Mouse (Mus musculus) midbrain, embryonic 12.5 days (tissue): ENCODE data around the gene St6galnac4. TPM values are rescaled to one million over a fixed set of nuclear protein-coding genes. Genes with fewer than 3 reads are reported as not detected.

ENCODE experiments used
- ATAC-seq: fragments of 200-750 bp; cut with Nextera tagmentation; 2 replicates; pipeline ENCODE4 v1.8.0; 2017; ENCODE audit warnings: low read depth, moderate TSS enrichment, moderate library complexity; ENCODE audit not compliant: low FRiP score
- H3K27ac ChIP-seq: fragments of 300-500 bp; sonication (generic); replicated peaks from 2 replicates; pipeline ENCODE4 v1.5.1; 2016; ENCODE audit warnings: mild to moderate bottlenecking
- H3K27me3 ChIP-seq: fragments of 300-500 bp; sonication (generic); 2 replicates; pipeline ENCODE4 v1.6.1; 2016; ENCODE audit warnings: mild to moderate bottlenecking
- H3K36me3 ChIP-seq: fragments of 300-500 bp; sonication (generic); 2 replicates; pipeline ENCODE4 v1.6.1; 2016
- H3K4me1 ChIP-seq: fragments of 300-500 bp; sonication (generic); 2 replicates; pipeline ENCODE4 v1.6.1; 2016
- H3K4me2 ChIP-seq: fragments of 300-500 bp; sonication (generic); replicated peaks from 2 replicates; pipeline ENCODE4 v1.6.1; 2016; ENCODE audit warnings: mild to moderate bottlenecking, moderate library complexity
- H3K4me3 ChIP-seq: fragments of 300-500 bp; sonication (generic); 2 replicates; pipeline ENCODE4 v1.5.1; 2016; ENCODE audit warnings: mild to moderate bottlenecking
- H3K9ac ChIP-seq: fragments of 300-500 bp; sonication (generic); replicated peaks from 2 replicates; pipeline ENCODE4 v1.6.1; 2016; ENCODE audit warnings: mild to moderate bottlenecking, moderate library complexity
- H3K9me3 ChIP-seq: fragments of 300-500 bp; sonication (generic); 2 replicates; pipeline ENCODE4 v1.6.1; 2016; ENCODE audit warnings: mild to moderate bottlenecking
- WGBS: fragments of 180-500 bp; shearing (Covaris S2); methylation state at CpG from one replicate; pipeline ENCODE4 v1.1.7; 2016; 5-methylcytosine and 5-hydroxymethylcytosine counted together
- polyA plus RNA-seq: library from polyadenylated mRNA; unstranded; fragments of >200 nt; fragmentation: Nextera tagmentation; extraction: Ambion mirVana; gene quantifications from 2 replicates; pipeline ENCODE4 v1.2.1, GENCODE M21; 2016

The St6galnac4 gene
- polyA plus RNA-seq, 1 experiment from 2014 or later = 17.9 TPM

DNA sequence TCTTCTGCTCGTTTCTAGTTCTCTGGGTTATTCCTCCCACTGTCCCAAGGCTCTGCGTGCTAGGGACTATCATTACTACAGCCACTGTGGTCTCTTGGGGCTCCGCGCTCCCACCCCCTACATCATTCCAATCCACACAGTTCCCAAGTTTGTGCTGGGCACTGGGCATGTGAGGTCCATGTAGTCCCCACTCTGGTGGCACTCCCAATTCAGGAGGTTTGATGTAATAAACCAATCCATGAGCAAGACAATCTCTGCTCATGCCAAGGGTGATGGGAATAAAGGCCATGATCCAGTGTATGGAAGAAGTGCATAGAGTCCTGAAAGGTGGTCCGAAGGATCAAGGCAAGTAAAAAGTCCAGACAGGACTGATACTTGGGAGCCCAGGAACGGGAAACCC lies 12.4 kb upstream of the St6galnac4 start, which contains the start of gene Pip5kl1:
Gene Pip5kl1, plus strand, starts transcription at position 301 of the 400 bp plus-strand sequence.
- ATAC-seq = no peak
- peaks cover 26% of the 10 kb centered on the region for H3K4me1 ChIP-seq
- H3K27me3 ChIP-seq = peaks cover 35% of the 10 kb centered on the region
- no peaks in the 10 kb centered on the region for H3K9me3 ChIP-seq
- H3K36me3 ChIP-seq = 0 out of 2 replicates have a peak, but pooled peaks cover 7% of the 10 kb centered on the region
- 77% methylated on average over 6 of the region's 6 CpGs for WGBS
- H3K9ac ChIP-seq = peak within 1 kb of the TSS; percentile 61
- peak within 1 kb of the TSS; percentile 48 for H3K4me3 ChIP-seq
- no peak within 1 kb of the TSS for H3K27ac ChIP-seq
- H3K4me2 ChIP-seq = peak within 1 kb of the TSS; percentile 100

GRCm38 (mm10) chr2:32574901-32575585 lies 11.9 kb upstream of the St6galnac4 start:
- ATAC-seq = no peak
- Histone ChIP-seq H3K4me3 (peak overlapping the region; percentile 48), H3K27me3 (peaks cover 40% of the 10 kb centered on the region), H3K4me1 (peaks cover 26% of the 10 kb centered on the region), H3K9me3 (no peaks in the 10 kb centered on the region), H3K4me2 (peak overlapping the region; percentile 100), H3K36me3 (0 out of 2 replicates have a peak, but pooled peaks cover 7% of the 10 kb centered on the region), H3K27ac (no peak overlapping the region), H3K9ac (peak overlapping the region; percentile 61)
- under 1% methylated on average over 26 of the region's 26 CpGs for WGBS

DNA sequence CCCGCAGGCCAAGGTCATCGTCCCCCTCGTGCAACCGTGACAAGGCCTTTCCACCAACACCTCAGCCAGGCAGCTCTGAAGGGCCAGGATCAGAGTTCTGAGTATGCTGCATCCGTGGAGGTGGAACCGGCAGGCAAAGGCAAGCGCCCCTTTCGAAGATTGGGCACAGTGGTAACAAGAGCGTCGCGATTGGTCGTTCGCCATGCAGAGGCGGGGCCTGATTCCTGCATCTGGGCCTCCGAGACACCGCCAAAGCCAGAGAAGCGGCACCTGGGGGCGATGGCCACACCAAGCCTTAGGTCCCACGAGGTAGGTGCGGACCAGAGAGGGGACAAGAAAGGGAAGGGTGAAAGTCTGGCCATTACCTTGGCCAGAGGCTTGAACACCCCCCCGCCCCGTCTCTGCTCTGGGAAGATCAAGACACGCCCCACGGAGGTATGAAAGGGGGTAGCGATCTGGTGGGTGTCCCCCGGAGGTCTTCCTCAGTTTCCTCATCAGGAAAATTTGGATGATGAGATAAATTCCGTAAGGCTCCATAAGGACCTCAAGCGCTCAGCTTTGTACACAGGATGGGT lies 11.2 kb upstream of the St6galnac4 start, which contains the start of gene 9430097D07Rik:
Gene 9430097D07Rik, minus strand, starts transcription at position 99 of the 575 bp plus-strand sequence.
- Histone ChIP-seq H3K9me3 (no peaks in the 10 kb centered on the region), H3K27me3 (peaks cover 44% of the 10 kb centered on the region), H3K4me3 (peak within 1 kb of the TSS; percentile 48), H3K27ac (no peak within 1 kb of the TSS), H3K4me1 (peaks cover 26% of the 10 kb centered on the region), H3K36me3 (0 out of 2 replicates have a peak, but pooled peaks cover 7% of the 10 kb centered on the region), H3K9ac (peak within 1 kb of the TSS; percentile 61), H3K4me2 (peak within 1 kb of the TSS; percentile 100)
- ATAC-seq = peak; percentile 73
- 4% methylated on average over 28 of the region's 28 CpGs for WGBS

GRCm38 (mm10) chr2:32576532-32576931 lies 10.4 kb upstream of the St6galnac4 start:
- no peak overlapping the region for H3K27ac ChIP-seq

GRCm38 (mm10) chr2:32578146-32579046 lies 8.5 kb upstream of the St6galnac4 start:
- no peak overlapping the region for H3K9ac ChIP-seq
- no peaks in the 10 kb centered on the region for H3K36me3 ChIP-seq
- peaks cover 58% of the 10 kb centered on the region for H3K27me3 ChIP-seq
- H3K4me1 ChIP-seq = peaks cover 15% of the 10 kb centered on the region; the same call in 1 of the 2 replicates
- H3K4me2 ChIP-seq = no peak overlapping the region
- H3K9me3 ChIP-seq = no peaks in the 10 kb centered on the region
- ATAC-seq = no peak
- 40% methylated on average over 28 of the region's 30 CpGs for WGBS
- H3K27ac ChIP-seq = no peak overlapping the region
- H3K4me3 ChIP-seq = no peak overlapping the region

More at GRCm38 (mm10) chr2:32576532-32576931, 10.4 kb upstream of the St6galnac4 start:
- Histone ChIP-seq H3K9me3 (no peaks in the 10 kb centered on the region), H3K27me3 (peaks cover 44% of the 10 kb centered on the region), H3K9ac (no peak overlapping the region), H3K4me1 (peaks cover 20% of the 10 kb centered on the region), H3K36me3 (0 out of 2 replicates have a peak, but pooled peaks cover 7% of the 10 kb centered on the region), H3K4me3 (no peak overlapping the region), H3K4me2 (no peak overlapping the region)
- WGBS = 90% methylated on average over 9 of the region's 9 CpGs
- no peak for ATAC-seq

DNA sequence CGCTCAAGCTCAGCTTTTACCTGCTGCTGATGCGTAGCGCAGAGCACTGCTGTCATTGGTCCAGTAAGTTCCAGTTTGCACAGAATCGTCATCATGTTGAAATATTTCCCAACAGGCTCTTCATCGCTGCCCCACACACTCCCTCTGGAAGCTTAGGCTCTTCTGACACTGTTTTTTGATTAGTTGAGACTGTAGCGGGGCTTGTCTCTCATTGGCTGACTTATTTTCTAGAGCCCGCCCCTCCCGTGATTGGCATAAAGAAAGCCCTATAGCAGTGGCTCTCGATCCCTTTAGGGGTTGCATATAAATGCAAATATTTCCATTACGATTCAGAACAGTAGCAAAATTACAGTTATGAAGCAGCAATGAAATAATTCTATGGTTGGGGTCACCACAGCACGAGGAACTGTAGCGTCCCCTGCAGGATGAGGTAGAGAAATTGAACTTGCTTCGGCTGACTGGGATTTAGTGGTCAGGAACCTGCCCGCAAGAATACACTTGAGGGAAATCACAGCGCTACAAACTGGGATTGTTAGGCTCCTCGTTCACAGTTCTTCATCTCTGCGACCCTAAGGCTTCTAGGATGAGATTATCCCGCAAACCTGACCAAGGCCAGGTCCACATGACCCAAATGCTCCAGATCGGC lies 5.3 kb upstream of the St6galnac4 start:
- ATAC-seq = 0 out of 2 replicates have a peak, but pooled peaks have one; percentile 42
- WGBS = 31% methylated on average over 19 of the region's 19 CpGs
- H3K27me3 ChIP-seq = peaks cover 56% of the 10 kb centered on the region
- peak overlapping the region; percentile 42 for H3K4me2 ChIP-seq
- H3K9me3 ChIP-seq = no peaks in the 10 kb centered on the region
- no peak overlapping the region for H3K9ac ChIP-seq
- H3K27ac ChIP-seq = no peak overlapping the region
- H3K4me1 ChIP-seq = 0 out of 2 replicates have a peak, but pooled peaks cover 4% of the 10 kb centered on the region
- H3K36me3 ChIP-seq = no peaks in the 10 kb centered on the region
- peak overlapping the region; percentile 31 for H3K4me3 ChIP-seq

GRCm38 (mm10) chr2:32582830-32583799 lies 3.8 kb upstream of the St6galnac4 start:
- Histone ChIP-seq H3K9me3 (no peaks in the 10 kb centered on the region), H3K9ac (peak overlapping the region; percentile 25; the same call in 1 of the 2 replicates), H3K27me3 (peaks cover 40% of the 10 kb centered on the region), H3K4me2 (peak overlapping the region; percentile 52), H3K4me1 (peaks cover 16% of the 10 kb centered on the region), H3K4me3 (peak overlapping the region; percentile 27), H3K36me3 (no peaks in the 10 kb centered on the region), H3K27ac (no peak overlapping the region)
- peak; percentile 73 for ATAC-seq
- 13% methylated on average over 37 of the region's 37 CpGs for WGBS

DNA sequence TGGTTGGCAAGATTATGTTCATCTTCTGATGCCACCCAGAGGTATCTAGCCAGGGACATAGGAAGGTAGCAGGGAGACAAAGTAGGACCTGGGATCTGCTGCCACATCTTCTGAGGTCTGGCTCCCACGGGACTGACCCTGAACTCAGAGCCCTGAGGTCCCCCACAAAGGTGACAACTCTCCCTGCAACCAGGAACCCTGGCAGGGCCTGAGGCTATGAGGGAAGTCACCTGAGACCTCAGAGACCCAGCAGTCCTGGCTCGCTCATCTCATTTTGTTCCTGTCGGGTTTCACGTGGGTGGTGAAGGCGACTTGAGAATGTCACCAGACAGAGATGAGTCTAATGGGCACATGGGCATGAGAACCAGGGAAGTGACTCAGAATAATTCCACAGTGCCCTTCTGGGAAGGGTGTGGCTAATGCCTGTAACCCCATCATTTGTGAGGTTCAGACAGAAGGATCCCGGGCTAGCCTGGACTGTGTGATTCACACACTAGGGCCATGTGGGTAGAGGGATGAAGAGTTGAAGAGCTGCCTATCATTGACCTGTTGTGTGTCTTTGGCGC lies 1.7 kb upstream of the St6galnac4 start:
- H3K36me3 ChIP-seq = no peaks in the 10 kb centered on the region
- 86% methylated on average over 7 of the region's 7 CpGs for WGBS
- peaks cover 20% of the 10 kb centered on the region for H3K27me3 ChIP-seq
- peaks cover 25% of the 10 kb centered on the region for H3K4me1 ChIP-seq
- H3K9ac ChIP-seq = no peak overlapping the region
- ATAC-seq = no peak
- no peaks in the 10 kb centered on the region for H3K9me3 ChIP-seq
- H3K27ac ChIP-seq = no peak overlapping the region
- no peak overlapping the region for H3K4me3 ChIP-seq
- no peak overlapping the region for H3K4me2 ChIP-seq

- no peaks in the 10 kb centered on the region for H3K36me3 ChIP-seq
- no peak for ATAC-seq
- H3K4me1 ChIP-seq = peaks cover 25% of the 10 kb centered on the region
- WGBS = 58% methylated on average over 9 of the region's 9 CpGs
- peak overlapping the region; percentile 63 for H3K4me2 ChIP-seq
- peaks cover 9% of the 10 kb centered on the region; the same call in 1 of the 2 replicates for H3K27me3 ChIP-seq
- peak overlapping the region; percentile 59 for H3K9ac ChIP-seq
- H3K4me3 ChIP-seq = peak overlapping the region; percentile 51
- no peaks in the 10 kb centered on the region for H3K9me3 ChIP-seq
- H3K27ac ChIP-seq = no peak overlapping the region
These were observed 931 bp downstream of the St6galnac4 start for GRCm38 (mm10) chr2:32587731-32588321.
